Mouse (Mus musculus): ENCODE results near the gene Olfr316. TPM values are rescaled to one million over a fixed set of nuclear protein-coding genes. Genes with fewer than 3 reads are reported as not detected.

The Olfr316 gene
- polyA plus RNA-seq (2017; shearing (Covaris generic)): 0.16 TPM

GRCm38 (mm10) chr11:58752434-58752833 is at the start of gene Olfr316:
Olfr316 (plus strand) TSS chr11:58752734.

GRCm38 (mm10) chr11:58723914-58724313 is 28.6 kb upstream of the Olfr316 start, which contains the start of gene Olfr318:
Olfr318 (minus strand) TSS chr11:58724014.

GRCm38 (mm10) chr11:58738792-58739262 is 13.7 kb upstream of the Olfr316 start, which contains the start of gene Olfr317:
Olfr317 (minus strand) TSS chr11:58739212.

GRCm38 (mm10) chr11:58772888-58773287 is 20.4 kb downstream of the Olfr316 start, which contains the start of gene Olfr315:
Olfr315 (plus strand) TSS chr11:58773188.

GRCm38 (mm10) chr11:58782480-58783089 is 30.1 kb downstream of the Olfr316 start, which contains the start of gene Olfr314:
Olfr314 (plus strand) TSS chr11:58782952.

GRCm38 (mm10) chr11:58801558-58802228 is 49.2 kb downstream of the Olfr316 start, which contains the start of gene Fam183b:
Fam183b (minus strand) TSS chr11:58801960.

Other genes starting within 250 kb of the Olfr316 start
- gene Olfr330, start 217.9 kb upstream of the Olfr316 start, polyA plus RNA-seq (2017; shearing (Covaris generic)): 0.99 TPM
- not detected for gene Olfr329-ps, start 206.3 kb upstream of the Olfr316 start, polyA plus RNA-seq (2017; shearing (Covaris generic))
- gene Olfr328, start 197.1 kb upstream of the Olfr316 start, polyA plus RNA-seq (2017; shearing (Covaris generic)): 0.18 TPM
- 0.37 TPM for gene Olfr224, start 182.2 kb upstream of the Olfr316 start, polyA plus RNA-seq (2017; shearing (Covaris generic))
- not detected for gene Olfr325, start 175.0 kb upstream of the Olfr316 start, polyA plus RNA-seq (2017; shearing (Covaris generic))
- not detected for gene Olfr324, start 157.6 kb upstream of the Olfr316 start, polyA plus RNA-seq (2017; shearing (Covaris generic))
- not detected for gene 2210407C18Rik, start 136.7 kb upstream of the Olfr316 start, polyA plus RNA-seq (2017; shearing (Covaris generic))
- gene Olfr323, start 122.2 kb upstream of the Olfr316 start, polyA plus RNA-seq (2017; shearing (Covaris generic)): not detected
- gene Trim58, start 112.3 kb upstream of the Olfr316 start, polyA plus RNA-seq (2017; shearing (Covaris generic)): not detected
- gene Olfr322, start 94.0 kb upstream of the Olfr316 start, polyA plus RNA-seq (2017; shearing (Covaris generic)): not detected
- not detected for gene Olfr320, start 71.6 kb upstream of the Olfr316 start, polyA plus RNA-seq (2017; shearing (Covaris generic))
- gene Olfr319, start 53.6 kb upstream of the Olfr316 start, polyA plus RNA-seq (2017; shearing (Covaris generic)): not detected
- gene Olfr318, start 28.7 kb upstream of the Olfr316 start, polyA plus RNA-seq (2017; shearing (Covaris generic)): 0.18 TPM
- not detected for gene Olfr317, start 13.5 kb upstream of the Olfr316 start, polyA plus RNA-seq (2017; shearing (Covaris generic))
- not detected for gene Olfr315, start 20.5 kb downstream of the Olfr316 start, polyA plus RNA-seq (2017; shearing (Covaris generic))
- 0.28 TPM for gene Olfr314, start 30.2 kb downstream of the Olfr316 start, polyA plus RNA-seq (2017; shearing (Covaris generic))
- not detected for gene Fam183b, start 49.2 kb downstream of the Olfr316 start, polyA plus RNA-seq (2017; shearing (Covaris generic))
- not detected for gene Olfr313, start 62.3 kb downstream of the Olfr316 start, polyA plus RNA-seq (2017; shearing (Covaris generic))
- gene Olfr312, start 76.5 kb downstream of the Olfr316 start, polyA plus RNA-seq (2017; shearing (Covaris generic)): 0.13 TPM
- 0.23 TPM for gene Olfr311, start 86.5 kb downstream of the Olfr316 start, polyA plus RNA-seq (2017; shearing (Covaris generic))
- 2.9 TPM for gene Gm12258, start 94.4 kb downstream of the Olfr316 start, polyA plus RNA-seq (2017; shearing (Covaris generic))
- 1.9 TPM for gene 2810021J22Rik, start 114.5 kb downstream of the Olfr316 start, polyA plus RNA-seq (2017; shearing (Covaris generic))
- gene Zfp39, start 151.5 kb downstream of the Olfr316 start, polyA plus RNA-seq (2017; shearing (Covaris generic)): 1.5 TPM
- 0.44 TPM for gene Btnl10, start 165.2 kb downstream of the Olfr316 start, polyA plus RNA-seq (2017; shearing (Covaris generic))
- 201 TPM for gene Rnf187, start 186.2 kb downstream of the Olfr316 start, polyA plus RNA-seq (2017; shearing (Covaris generic))
- 11.9 TPM for gene Hist3h2ba, start 196.2 kb downstream of the Olfr316 start, polyA plus RNA-seq (2017; shearing (Covaris generic))
- gene Hist3h2a, start 202.0 kb downstream of the Olfr316 start, polyA plus RNA-seq (2017; shearing (Covaris generic)): 23.4 TPM
- gene Trim17, start 202.0 kb downstream of the Olfr316 start, polyA plus RNA-seq (2017; shearing (Covaris generic)): 0.48 TPM
- gene Trim11, start 225.4 kb downstream of the Olfr316 start, polyA plus RNA-seq (2017; shearing (Covaris generic)): 38.8 TPM